Mouse (Mus musculus) fat pad, adult 2 months (tissue): ENCODE results near the gene Tmem50a.
A peak's percentile ranks its signal among the peaks of the same experiment; 100 is the strongest.
"Not testable (repeated sequence)": the region's sequence is repeated elsewhere in the genome, so short reads cannot be mapped to it uniquely, and the experiment has no call there.

Source experiments
- DNase-seq: peaks from one replicate; pipeline ENCODE4 v3.0.0-alpha.2; 2011; ENCODE audit warnings: low read depth, low spot score; ENCODE audit errors: extremely low read depth

Tmem50a gene

GRCm38 (mm10) chr4:134923258-134924018 is 8.6 kb upstream of the Tmem50a start, which contains the start of gene Rsrp1:
Gene Rsrp1 (plus strand): TSS chr4:134923592.
- no peak for DNase-seq

- DNase-seq = no peak
Observed at GRCm38 (mm10) chr4:134922925-134923244, 8.1 kb upstream of the Tmem50a start.

GRCm38 (mm10) chr4:134922111-134922924 is 7.5 kb upstream of the Tmem50a start:
- no peak for DNase-seq

- no peak for DNase-seq
Observed at GRCm38 (mm10) chr4:134921703-134922102, 6.9 kb upstream of the Tmem50a start.

GRCm38 (mm10) chr4:134920631-134921030 is 5.8 kb upstream of the Tmem50a start:
- DNase-seq = no peak

GRCm38 (mm10) chr4:134919733-134920540 is 5.1 kb upstream of the Tmem50a start:
- no peak for DNase-seq

GRCm38 (mm10) chr4:134918381-134918780 is 3.6 kb upstream of the Tmem50a start:
- no peak for DNase-seq

GRCm38 (mm10) chr4:134917194-134917593 is 2.4 kb upstream of the Tmem50a start:
- no peak for DNase-seq

GRCm38 (mm10) chr4:134915223-134916050 is 613 bp upstream of the Tmem50a start:
- DNase-seq = peak; percentile 66

- no peak for DNase-seq
Observed at GRCm38 (mm10) chr4:134914122-134914863, 531 bp downstream of the Tmem50a start.

- DNase-seq = no peak
Observed at GRCm38 (mm10) chr4:134913413-134913812, 1.4 kb downstream of the Tmem50a start.

- not testable (repeated sequence) for DNase-seq
Observed at GRCm38 (mm10) chr4:134911406-134911805, 3.4 kb downstream of the Tmem50a start.

- no peak for DNase-seq
Observed at GRCm38 (mm10) chr4:134903046-134903445, 11.8 kb downstream of the Tmem50a start.

GRCm38 (mm10) chr4:134901126-134901525 is 13.7 kb downstream of the Tmem50a start:
- DNase-seq = no peak

GRCm38 (mm10) chr4:134897256-134897655 is 17.6 kb downstream of the Tmem50a start:
- DNase-seq = no peak

GRCm38 (mm10) chr4:134892096-134892495 is 22.7 kb downstream of the Tmem50a start:
- DNase-seq = no peak

GRCm38 (mm10) chr4:134884364-134884763 is 30.5 kb downstream of the Tmem50a start:
- no peak for DNase-seq

- no peak for DNase-seq
Observed at GRCm38 (mm10) chr4:134883808-134884207, 31.0 kb downstream of the Tmem50a start.

GRCm38 (mm10) chr4:134883266-134883665 is 31.6 kb downstream of the Tmem50a start:
- DNase-seq = no peak

- DNase-seq = no peak
Observed at GRCm38 (mm10) chr4:134880041-134880440, 34.8 kb downstream of the Tmem50a start.
